8 mouse cellular contexts compared by ENCODE assay signal in the genomic region with DNA sequence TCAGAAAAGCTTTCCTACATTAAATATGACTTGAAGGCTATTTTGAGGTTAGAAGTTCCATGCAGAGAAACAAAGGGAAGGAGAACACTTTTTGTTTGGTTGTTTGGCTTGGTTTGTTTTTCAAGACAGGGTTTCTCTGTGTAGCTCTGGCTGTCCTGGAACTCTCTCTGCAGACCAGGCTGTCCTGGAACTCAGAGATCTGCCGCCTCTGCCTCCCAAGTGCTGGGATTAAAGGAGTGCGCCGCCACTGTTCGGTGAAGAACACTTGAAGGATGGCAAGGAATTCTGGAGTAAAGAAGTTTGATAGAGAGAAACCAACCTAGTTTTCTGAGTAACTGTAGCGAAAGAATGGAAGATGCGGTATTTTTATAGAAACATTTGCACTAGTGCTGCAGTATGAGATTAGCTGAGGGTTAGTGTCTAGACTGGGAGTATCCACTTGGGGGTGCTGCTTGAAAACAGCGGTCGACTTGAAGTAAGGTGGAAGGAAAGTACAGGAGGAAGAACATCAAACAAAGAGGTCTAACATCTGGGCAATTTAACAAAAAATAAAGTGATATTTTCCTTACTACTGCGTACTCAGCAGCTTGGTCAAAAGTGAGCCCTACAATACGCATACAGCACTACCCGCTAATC. TPM values are rescaled to one million over a fixed set of nuclear protein-coding genes. Genes with fewer than 3 reads are reported as not detected.
DNase-seq lines count a peak whose midpoint lies in the region; ATAC-seq and TF ChIP-seq lines count a peak whose summit lies in the region.

No protein-coding gene starts in this region.

- H3K4me2 ChIP-seq in limb, embryonic 13.5 days (replicated peaks) = peak overlapping the region; percentile 59
- H3K4me2 ChIP-seq in neural tube, embryonic 14.5 days (ENCODE audit: low read depth, low read length) = peak overlapping the region; percentile 78

- DNase-seq in heart, adult 2 months = no peak
- DNase-seq in heart, postnatal 25 days (ENCODE audit: low spot score) = no peak
- DNase-seq in urinary bladder, postnatal 14 days (ENCODE audit: low spot score) = peak; percentile 54
- no peak for DNase-seq in urinary bladder, postnatal 4 days (ENCODE audit: low spot score in 2 of 2)
- DNase-seq in left cerebral cortex, postnatal 36 days (ENCODE audit: low spot score in 2 of 2) = no peak
- no peak for DNase-seq in frontal cortex, adult 2 months (ENCODE audit: extremely low spot score in 1 of 2, low spot score in 1 of 2)

- TF ChIP-seq POLR2A in heart, adult 2 months (IDR thresholded peaks at IDR 0.05; ENCODE audit: insufficient read depth, low read depth, low read length) = no peak

- peak; percentile 83 for ATAC-seq in limb, embryonic 13.5 days (ENCODE audit: low FRiP score, low read depth)
- peak; percentile 81 for ATAC-seq in neural tube, embryonic 14.5 days (ENCODE audit: low read depth)

- 3% methylated on average over 11 of the region's 11 CpGs for WGBS in heart, adult 2 months
- WGBS in limb, embryonic 13.5 days = 2% methylated on average over 11 of the region's 11 CpGs
- WGBS in neural tube, embryonic 14.5 days = 2% methylated on average over 11 of the region's 11 CpGs

- H3K4me3 ChIP-seq in heart, adult 2 months = peak overlapping the region; percentile 96
- peak overlapping the region; percentile 87 for H3K4me3 ChIP-seq in limb, embryonic 13.5 days
- H3K4me3 ChIP-seq in neural tube, embryonic 14.5 days (ENCODE audit: low read depth, low read length) = peak overlapping the region; percentile 66

- peak overlapping the region; percentile 86 for H3K27ac ChIP-seq in heart, adult 2 months
- peak overlapping the region; percentile 96 for H3K27ac ChIP-seq in limb, embryonic 13.5 days
- H3K27ac ChIP-seq in neural tube, embryonic 14.5 days (ENCODE audit: low read depth, low read length) = no peak overlapping the region

- no peaks in the 10 kb centered on the region for H3K9me3 ChIP-seq in limb, embryonic 13.5 days
- no peaks in the 10 kb centered on the region for H3K9me3 ChIP-seq in neural tube, embryonic 14.5 days (ENCODE audit: control insufficient read depth, low read length)

- peak overlapping the region; percentile 41 for H3K9ac ChIP-seq in heart, adult 2 months (ENCODE audit: low read depth, low read length)
- peak overlapping the region; percentile 85 for H3K9ac ChIP-seq in limb, embryonic 13.5 days
- no peak overlapping the region for H3K9ac ChIP-seq in neural tube, embryonic 14.5 days (replicated peaks; ENCODE audit: low read depth, low read length)

- intact Hi-C loops in heart, adult 2 months (cut with DNase I) = loop anchor here (1.0 kb wide), 2 partner anchors 10 to 19 kb away; partner anchors contain the start of gene Nolc1
- intact Hi-C loops in heart, postnatal 25 days (cut with DNase I) = loop anchor here (1.0 kb wide), 1 partner anchor 11 kb away; the partner anchor contains the start of gene Ldb1
- intact Hi-C loops in left cerebral cortex, postnatal 36 days (cut with DNase I) = no loop called here

- peaks cover 2% of the 10 kb centered on the region; the same call in 1 of the 2 replicates for H3K4me1 ChIP-seq in heart, adult 2 months (ENCODE audit: control insufficient read depth, insufficient read depth, low read length)
- peaks cover 17% of the 10 kb centered on the region for H3K4me1 ChIP-seq in limb, embryonic 13.5 days
- peaks cover 8% of the 10 kb centered on the region; the same call in 1 of the 2 replicates for H3K4me1 ChIP-seq in neural tube, embryonic 14.5 days (ENCODE audit: control insufficient read depth, insufficient read depth, low read length)

- no peak for TF ChIP-seq EP300 in heart, adult 2 months (IDR thresholded peaks at IDR 0.05; ENCODE audit: insufficient read depth, low read depth, low read length)

- peaks cover 7% of the 10 kb centered on the region for H3K79me2 ChIP-seq in heart, adult 2 months (replicated peaks; ENCODE audit: control insufficient read depth, insufficient read depth, low read length)

- H3K36me3 ChIP-seq in heart, adult 2 months (ENCODE audit: control insufficient read depth, insufficient read depth, low read length) = peaks cover 4% of the 10 kb centered on the region; the same call in 1 of the 2 replicates
- H3K36me3 ChIP-seq in limb, embryonic 13.5 days = no peaks in the 10 kb centered on the region
- H3K36me3 ChIP-seq in neural tube, embryonic 14.5 days (ENCODE audit: control insufficient read depth, insufficient read depth, low read length) = no peaks in the 10 kb centered on the region

- peak; percentile 80 for TF ChIP-seq CTCF in heart, adult 2 months (IDR thresholded peaks at IDR 0.05)

- H3K27me3 ChIP-seq in heart, adult 2 months (ENCODE audit: control insufficient read depth, insufficient read depth, low read length) = no peaks in the 10 kb centered on the region
- no peaks in the 10 kb centered on the region for H3K27me3 ChIP-seq in limb, embryonic 13.5 days
- H3K27me3 ChIP-seq in neural tube, embryonic 14.5 days (ENCODE audit: control insufficient read depth, insufficient read depth, low read length) = no peaks in the 10 kb centered on the region

RNA-seq across cellular contexts. Expression of gene Ldb1, which starts 10.9 kb away (rescaled TPM):
- total RNA-seq in heart, adult 2 months (2021) = 10 to 100 TPM; 39.2 to 46.3 TPM
- 94.1 and 96.3 TPM in 2 replicates for polyA plus RNA-seq in heart, adult 2 months (2012; rRNA removed)
- 10 to 100 TPM; 40.3 to 44.7 TPM for total RNA-seq in heart, postnatal 25 days (2021)
- polyA plus RNA-seq in limb, embryonic 13.5 days (2015; fragmentation: Nextera tagmentation; extraction: Ambion mirVana) = 114 and 123 TPM in 2 replicates
- polyA plus RNA-seq in neural tube, embryonic 14.5 days (2014; fragmentation: Nextera tagmentation; extraction: Ambion mirVana) = 93.1 and 98.6 TPM in 2 replicates
- total RNA-seq in left cerebral cortex, postnatal 36 days (2021) = 100 to 1,000 TPM; 108 to 118 TPM
- 171 and 172 TPM in 2 replicates for polyA plus RNA-seq in frontal cortex, adult 2 months (2012; rRNA removed)

RNA-seq across cellular contexts. Expression of gene Pprc1, which starts 11.2 kb away (rescaled TPM):
- total RNA-seq in heart, adult 2 months (2021) = 10 to 100 TPM; 15.0 to 18.3 TPM
- polyA plus RNA-seq in heart, adult 2 months (2012; rRNA removed) = 11.7 and 15.4 TPM in 2 replicates
- 10 to 100 TPM; 14.0 to 14.9 TPM for total RNA-seq in heart, postnatal 25 days (2021)
- 37.8 and 42.6 TPM in 2 replicates for polyA plus RNA-seq in limb, embryonic 13.5 days (2015; fragmentation: Nextera tagmentation; extraction: Ambion mirVana)
- polyA plus RNA-seq in neural tube, embryonic 14.5 days (2014; fragmentation: Nextera tagmentation; extraction: Ambion mirVana) = 21.7 and 29.3 TPM in 2 replicates
- 10 to 100 TPM; 20.5 to 25.5 TPM for total RNA-seq in left cerebral cortex, postnatal 36 days (2021)
- 15.9 TPM in 2 replicates for polyA plus RNA-seq in frontal cortex, adult 2 months (2012; rRNA removed)

RNA-seq across cellular contexts. Expression of gene Nolc1, which starts 19.8 kb away (rescaled TPM):
- 10 to 100 TPM; 19.1 to 21.1 TPM for total RNA-seq in heart, adult 2 months (2021)
- polyA plus RNA-seq in heart, adult 2 months (2012; rRNA removed) = 6.5 and 7.8 TPM in 2 replicates
- total RNA-seq in heart, postnatal 25 days (2021) = 10 to 100 TPM; 14.9 to 16.6 TPM
- 89.1 and 93.5 TPM in 2 replicates for polyA plus RNA-seq in limb, embryonic 13.5 days (2015; fragmentation: Nextera tagmentation; extraction: Ambion mirVana)
- 61.4 and 61.7 TPM in 2 replicates for polyA plus RNA-seq in neural tube, embryonic 14.5 days (2014; fragmentation: Nextera tagmentation; extraction: Ambion mirVana)
- total RNA-seq in left cerebral cortex, postnatal 36 days (2021) = 10 to 100 TPM; 42.5 to 44.1 TPM
- 37.1 and 41.8 TPM in 2 replicates for polyA plus RNA-seq in frontal cortex, adult 2 months (2012; rRNA removed)

RNA-seq across cellular contexts. Expression of gene Hps6, which starts 52.6 kb away (rescaled TPM):
- total RNA-seq in heart, adult 2 months (2021) = 1 to 10 TPM; 5.2 to 5.6 TPM
- polyA plus RNA-seq in heart, adult 2 months (2012; rRNA removed) = 3.6 and 4.0 TPM in 2 replicates
- total RNA-seq in heart, postnatal 25 days (2021) = 1 to 10 TPM; 6.2 to 7.0 TPM
- 7.3 and 8.1 TPM in 2 replicates for polyA plus RNA-seq in limb, embryonic 13.5 days (2015; fragmentation: Nextera tagmentation; extraction: Ambion mirVana)
- polyA plus RNA-seq in neural tube, embryonic 14.5 days (2014; fragmentation: Nextera tagmentation; extraction: Ambion mirVana) = 1.4 and 2.4 TPM in 2 replicates
- total RNA-seq in left cerebral cortex, postnatal 36 days (2021) = 1 to 10 TPM; 5.9 to 7.1 TPM
- polyA plus RNA-seq in frontal cortex, adult 2 months (2012; rRNA removed) = 3.1 and 3.6 TPM in 2 replicates

RNA-seq across cellular contexts. Expression of gene Armh3, which starts 57.6 kb away (rescaled TPM):
- 10 to 100 TPM; 13.9 to 14.6 TPM for total RNA-seq in heart, adult 2 months (2021)
- 14.2 and 21.6 TPM in 2 replicates for polyA plus RNA-seq in heart, adult 2 months (2012; rRNA removed)
- 10 to 100 TPM; 14.8 to 16.0 TPM for total RNA-seq in heart, postnatal 25 days (2021)
- 20.5 and 22.1 TPM in 2 replicates for polyA plus RNA-seq in limb, embryonic 13.5 days (2015; fragmentation: Nextera tagmentation; extraction: Ambion mirVana)
- polyA plus RNA-seq in neural tube, embryonic 14.5 days (2014; fragmentation: Nextera tagmentation; extraction: Ambion mirVana) = 21.7 and 22.5 TPM in 2 replicates
- 10 to 100 TPM; 20.1 to 20.2 TPM for total RNA-seq in left cerebral cortex, postnatal 36 days (2021)
- 14.9 and 16.2 TPM in 2 replicates for polyA plus RNA-seq in frontal cortex, adult 2 months (2012; rRNA removed)
